15 mouse cellular contexts compared by ENCODE assay signal in the genomic region with DNA sequence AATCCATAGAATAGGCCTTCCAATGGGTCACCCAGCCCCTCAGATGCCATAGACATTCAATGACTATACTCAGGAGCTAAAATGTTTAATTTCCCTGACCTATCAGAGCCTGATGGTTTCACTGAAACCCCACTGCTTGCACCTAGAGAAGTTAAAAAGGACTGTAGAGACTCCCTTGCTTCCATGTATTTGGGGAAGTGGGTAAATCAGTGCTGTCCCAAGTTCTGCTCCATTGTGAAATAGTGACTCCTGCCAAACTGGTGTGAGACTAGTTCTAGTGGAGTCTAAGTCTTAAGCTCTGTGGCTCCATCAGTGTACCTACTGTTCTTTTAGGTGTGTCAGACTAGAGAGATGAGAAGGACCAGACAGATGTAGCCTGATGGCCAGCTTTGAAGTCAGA.
"Had no signal": no experiment of that assay in that cellular context is flagged by ENCODE, and none has a peak within 500 bp of the region (broad histone marks: within the 10 kb centered on the region; RNA-seq: fewer than 3 reads in every experiment).

No protein-coding gene starts in this region.

- H3K4me2 ChIP-seq: limb, embryonic 12.5 days; limb, embryonic 15.5 days; liver, embryonic 11.5 days; lung, embryonic 15.5 days; midbrain, embryonic 12.5 days; midbrain, embryonic 15.5 days; neural tube, embryonic 15.5 days had no signal

- H3K9ac ChIP-seq: limb, embryonic 12.5 days; limb, embryonic 15.5 days; liver, embryonic 14.5 days; liver, postnatal 0 days; lung, embryonic 15.5 days; midbrain, embryonic 12.5 days; midbrain, embryonic 15.5 days; neural tube, embryonic 15.5 days had no signal

- H3K27ac ChIP-seq: kidney, postnatal 0 days; layer of hippocampus, adult 2 months; limb, embryonic 12.5 days; limb, embryonic 15.5 days; liver, embryonic 14.5 days; lung, embryonic 15.5 days; midbrain, embryonic 12.5 days; midbrain, embryonic 15.5 days; neural tube, embryonic 15.5 days had no signal

- H3K27me3 ChIP-seq: limb, embryonic 15.5 days; lung, embryonic 15.5 days; midbrain, embryonic 12.5 days; midbrain, embryonic 15.5 days; neural tube, embryonic 15.5 days had no signal

- H3K4me3 ChIP-seq: layer of hippocampus, adult 2 months; limb, embryonic 12.5 days; limb, embryonic 15.5 days; lung, embryonic 15.5 days; midbrain, embryonic 12.5 days; midbrain, embryonic 15.5 days; myocyte; neural tube, embryonic 15.5 days had no signal

- ATAC-seq: intestine, postnatal 0 days; liver, postnatal 0 days had no signal

- H3K9me3 ChIP-seq: limb, embryonic 12.5 days; limb, embryonic 15.5 days; lung, embryonic 15.5 days; midbrain, embryonic 12.5 days; midbrain, embryonic 15.5 days; neural tube, embryonic 15.5 days had no signal

- H3K4me1 ChIP-seq: lung, embryonic 15.5 days; midbrain, embryonic 12.5 days; midbrain, embryonic 15.5 days had no signal

- H3K36me3 ChIP-seq: limb, embryonic 12.5 days; limb, embryonic 15.5 days; lung, embryonic 15.5 days; midbrain, embryonic 12.5 days; midbrain, embryonic 15.5 days; neural tube, embryonic 15.5 days had no signal

- DNase-seq: liver, postnatal 0 days; thymus, adult 18-20 months; thymus, postnatal 36 days had no signal
